Mouse (Mus musculus) liver, postnatal 0 days (tissue): ENCODE measurements around the gene Mthfd1l. TPM values are rescaled to one million over a fixed set of nuclear protein-coding genes. Genes with fewer than 3 reads are reported as not detected.
"Not testable (repeated sequence)": the region's sequence is repeated elsewhere in the genome, so short reads cannot be mapped to it uniquely, and the experiment has no call there.

Source experiments
- ATAC-seq: fragments of 200-750 bp; cut with Nextera tagmentation; 2 replicates; pipeline ENCODE4 v1.8.0; 2017; ENCODE audit warnings: mild to moderate bottlenecking, moderate library complexity
- DNase-seq: peaks from one replicate; pipeline ENCODE4 v3.0.0-alpha.2; 2016
- H3K27ac ChIP-seq: fragments of 300-500 bp; sonication (generic); 2 replicates; pipeline ENCODE4 v1.5.1; 2014; ENCODE audit warnings: antibody characterized with exemption, moderate library complexity, mild to moderate bottlenecking, low read depth
- H3K27me3 ChIP-seq: fragments of 300-500 bp; sonication (generic); 2 replicates; pipeline ENCODE4 v1.6.1; 2014; ENCODE audit warnings: low read length, control low read depth, mixed read lengths; ENCODE audit not compliant: insufficient read depth
- H3K36me3 ChIP-seq: fragments of 300-500 bp; sonication (generic); replicated peaks from 2 replicates; pipeline ENCODE4 v1.6.1; 2014; ENCODE audit warnings: mild to moderate bottlenecking, control low read depth, low read length, moderate library complexity, mixed read lengths; ENCODE audit not compliant: insufficient read depth
- H3K4me1 ChIP-seq: fragments of 300-500 bp; sonication (generic); 2 replicates; pipeline ENCODE4 v1.6.1; 2014; ENCODE audit warnings: antibody characterized with exemption, mild to moderate bottlenecking, control low read depth; ENCODE audit not compliant: insufficient read depth
- H3K4me2 ChIP-seq: fragments of 300-500 bp; sonication (generic); 2 replicates; pipeline ENCODE4 v1.6.1; 2014; ENCODE audit warnings: low read depth, mild to moderate bottlenecking, low read length, moderate library complexity, mixed read lengths
- H3K4me3 ChIP-seq: fragments of 300-500 bp; sonication (generic); 2 replicates; pipeline ENCODE4 v1.5.1; 2014; ENCODE audit warnings: low read depth, low read length
- H3K9ac ChIP-seq: fragments of 300-500 bp; sonication (generic); replicated peaks from 2 replicates; pipeline ENCODE4 v1.6.1; 2014; ENCODE audit warnings: mild to moderate bottlenecking, moderate library complexity
- H3K9me3 ChIP-seq: fragments of 300-500 bp; sonication (generic); 2 replicates; pipeline ENCODE4 v1.6.1; 2016; ENCODE audit warnings: mild to moderate bottlenecking, control low read depth, low read length, mixed read lengths
- CTCF ChIP-seq: sonication (generic); IDR thresholded peaks from 2 replicates; pipeline ENCODE4 v1.5.1; 2016; ENCODE audit warnings: antibody characterized with exemption, low read depth
- EP300 ChIP-seq: IDR thresholded peaks from 2 replicates; pipeline ENCODE4 v1.6.1; 2016; ENCODE audit warnings: antibody characterized with exemption, low read depth, mild to moderate bottlenecking
- WGBS: fragments of 180-500 bp; shearing (Covaris S2); extraction: QIAGEN DNeasy Blood & Tissue Kit; methylation state at CpG from one replicate; pipeline ENCODE4 v1.1.7; 2014; ENCODE audit not compliant: insufficient replicate concordance; 5-methylcytosine and 5-hydroxymethylcytosine counted together
- polyA plus RNA-seq: library from polyadenylated mRNA; unstranded; fragments of >200 nt; fragmentation: Nextera tagmentation; extraction: Ambion mirVana; gene quantifications from 2 replicates; pipeline ENCODE4 v1.2.1, GENCODE M21; 2015

The Mthfd1l gene
- polyA plus RNA-seq, 1 experiment from 2014 or later, result 8.4 TPM

DNA sequence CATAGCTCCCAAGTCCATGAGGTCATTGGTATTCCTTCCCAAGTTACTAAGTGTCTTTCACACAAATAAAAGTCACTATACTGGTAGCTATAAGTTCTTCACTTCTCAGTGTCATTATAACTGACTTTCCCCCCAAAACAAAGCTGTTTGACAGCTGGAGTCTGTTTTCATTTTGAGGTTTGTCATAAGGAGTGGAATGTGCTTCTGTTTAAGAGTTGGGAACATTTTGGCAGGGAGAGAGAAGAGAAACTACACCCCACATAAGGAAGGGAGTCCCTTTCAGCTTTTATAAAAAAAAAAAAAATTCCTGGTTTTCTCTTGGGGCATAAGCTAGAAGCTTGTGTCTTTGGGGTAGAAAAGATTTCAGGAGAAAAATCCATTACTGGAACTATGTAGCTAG is 143.7 kb downstream of the Mthfd1l start:
- H3K9me3 ChIP-seq, result no peaks in the 10 kb centered on the region
- H3K4me3 ChIP-seq, result no peak overlapping the region
- DNase-seq (no peak), ATAC-seq (no peak)
- no peaks in the 10 kb centered on the region; the same call in none of the 2 replicates for H3K36me3 ChIP-seq
- H3K27me3 ChIP-seq, result no peaks in the 10 kb centered on the region
- H3K4me2 ChIP-seq, result no peak overlapping the region
- no peak overlapping the region for H3K9ac ChIP-seq
- TF ChIP-seq CTCF (no peak), EP300 (no peak)
- H3K27ac ChIP-seq, result no peak overlapping the region
- H3K4me1 ChIP-seq, result peaks cover 13% of the 10 kb centered on the region

DNA sequence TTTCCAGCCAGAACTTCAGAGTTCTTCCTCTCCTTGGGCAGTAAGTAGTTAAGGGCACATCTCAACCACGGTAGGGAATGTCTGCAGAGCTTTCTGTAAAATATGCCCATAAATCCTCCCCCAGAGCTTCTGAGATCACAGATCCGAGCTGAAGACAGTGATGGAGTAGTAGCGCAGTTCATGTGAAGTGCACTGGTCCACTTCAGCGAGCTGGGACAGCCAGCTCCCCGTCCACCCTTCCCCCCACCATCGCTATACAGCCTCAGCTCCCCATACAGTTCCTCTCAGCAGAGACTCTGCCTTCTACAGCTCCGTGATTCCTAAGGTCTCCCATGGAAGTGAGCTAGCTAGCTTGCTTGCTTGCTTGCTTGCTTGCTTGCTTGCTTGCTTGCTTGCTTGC is 144.2 kb downstream of the Mthfd1l start:
- 60% methylated on average over 7 of the region's 7 CpGs for WGBS
- H3K4me2 ChIP-seq, result no peak overlapping the region
- H3K27me3 ChIP-seq, result no peaks in the 10 kb centered on the region
- no peak overlapping the region for H3K9ac ChIP-seq
- no peaks in the 10 kb centered on the region; the same call in none of the 2 replicates for H3K36me3 ChIP-seq
- H3K4me3 ChIP-seq, result no peak overlapping the region
- H3K9me3 ChIP-seq, result no peaks in the 10 kb centered on the region
- TF ChIP-seq CTCF (no peak), EP300 (no peak)
- DNase-seq (no peak), ATAC-seq (no peak)
- 0 out of 2 replicates have a peak overlapping the region, but pooled peaks have one; percentile 16 for H3K27ac ChIP-seq
- H3K4me1 ChIP-seq, result peaks cover 10% of the 10 kb centered on the region

DNA sequence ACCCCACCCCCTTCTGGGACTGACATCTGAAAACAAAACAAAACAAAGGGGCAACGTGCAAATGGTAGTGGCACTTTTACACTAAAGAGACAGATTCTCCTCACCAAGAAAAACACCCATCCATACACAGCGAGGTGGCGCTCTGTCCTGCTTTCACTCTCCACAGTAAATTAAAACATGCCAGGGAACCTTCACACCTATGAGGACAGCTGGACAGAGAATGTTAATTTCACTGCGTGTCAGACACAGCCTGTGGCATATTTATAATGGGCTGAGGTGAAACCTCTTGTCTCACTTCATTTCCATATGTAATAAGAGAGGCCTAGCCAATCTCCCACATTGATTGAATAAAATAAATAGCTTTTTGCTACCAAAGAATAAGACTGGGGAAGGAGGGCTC is 146.4 kb downstream of the Mthfd1l start:
- Histone ChIP-seq H3K9ac (no peak overlapping the region), H3K36me3 (no peaks in the 10 kb centered on the region; the same call in 1 of the 2 replicates), H3K9me3 (no peaks in the 10 kb centered on the region), H3K4me1 (peaks cover 13% of the 10 kb centered on the region), H3K4me3 (no peak overlapping the region), H3K27me3 (no peaks in the 10 kb centered on the region), H3K4me2 (no peak overlapping the region), H3K27ac (no peak overlapping the region)
- ATAC-seq (no peak), DNase-seq (no peak)
- TF ChIP-seq CTCF, result no peak
- no peak for TF ChIP-seq EP300
- WGBS, result 84% methylated on average over 4 of the region's 4 CpGs

DNA sequence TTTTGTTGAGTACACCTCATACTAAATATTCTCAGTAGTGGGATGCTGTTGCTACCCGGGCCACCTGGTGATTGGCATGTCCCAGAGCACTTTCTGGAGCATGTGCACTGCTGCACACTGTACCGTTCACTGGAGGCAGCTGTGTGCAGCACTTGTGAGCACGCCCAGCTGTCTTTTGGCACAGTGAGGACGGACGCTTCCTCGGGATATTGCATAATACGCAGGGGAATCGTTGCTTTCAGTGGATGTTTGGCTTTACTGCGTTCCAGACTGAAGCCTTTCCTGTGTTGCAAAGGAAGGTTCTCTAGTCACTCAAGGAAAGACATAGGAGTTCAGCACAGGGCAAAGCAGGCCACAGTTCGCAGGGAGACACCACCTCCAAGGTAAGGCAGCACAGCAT is 147.8 kb downstream of the Mthfd1l start:
- H3K36me3 ChIP-seq, result no peaks in the 10 kb centered on the region; the same call in 1 of the 2 replicates
- peak; percentile 71 for ATAC-seq
- no peaks in the 10 kb centered on the region for H3K9me3 ChIP-seq
- TF ChIP-seq CTCF (no peak), EP300 (no peak)
- H3K4me2 ChIP-seq, result no peak overlapping the region
- peak overlapping the region; percentile 51 for H3K27ac ChIP-seq
- no peaks in the 10 kb centered on the region for H3K27me3 ChIP-seq
- 42% methylated on average over 10 of the region's 10 CpGs for WGBS
- DNase-seq, result peak; percentile 55
- H3K4me3 ChIP-seq, result no peak overlapping the region
- no peak overlapping the region for H3K9ac ChIP-seq
- H3K4me1 ChIP-seq, result peaks cover 13% of the 10 kb centered on the region

DNA sequence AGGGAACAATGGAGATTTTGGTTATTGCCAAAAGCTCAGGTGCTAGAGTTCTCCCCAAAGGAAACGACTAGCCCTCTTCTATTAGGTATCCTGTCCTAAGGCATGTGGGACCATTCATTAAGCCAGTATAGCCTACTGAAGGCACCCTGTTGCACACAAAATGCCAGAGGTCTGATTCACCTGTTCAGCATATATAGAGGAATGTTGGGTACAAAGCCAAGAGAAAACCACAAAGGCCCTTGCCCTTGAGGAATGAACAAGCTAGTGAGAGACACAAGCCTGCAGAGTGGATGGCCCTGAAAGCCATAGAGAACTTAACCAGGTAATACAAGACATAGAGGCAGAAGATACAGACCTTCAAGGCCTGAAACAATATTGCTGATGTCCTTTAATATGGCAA is 148.3 kb downstream of the Mthfd1l start:
- 80% methylated on average over 1 of the region's 1 CpGs for WGBS
- H3K9ac ChIP-seq, result no peak overlapping the region
- peaks cover 13% of the 10 kb centered on the region for H3K4me1 ChIP-seq
- H3K4me2 ChIP-seq, result no peak overlapping the region
- TF ChIP-seq EP300, result no peak
- no peak for TF ChIP-seq CTCF
- H3K27me3 ChIP-seq, result no peaks in the 10 kb centered on the region
- no peaks in the 10 kb centered on the region; the same call in 1 of the 2 replicates for H3K36me3 ChIP-seq
- peak overlapping the region; percentile 51 for H3K27ac ChIP-seq
- no peaks in the 10 kb centered on the region for H3K9me3 ChIP-seq
- ATAC-seq (no peak), DNase-seq (no peak)
- no peak overlapping the region for H3K4me3 ChIP-seq

DNA sequence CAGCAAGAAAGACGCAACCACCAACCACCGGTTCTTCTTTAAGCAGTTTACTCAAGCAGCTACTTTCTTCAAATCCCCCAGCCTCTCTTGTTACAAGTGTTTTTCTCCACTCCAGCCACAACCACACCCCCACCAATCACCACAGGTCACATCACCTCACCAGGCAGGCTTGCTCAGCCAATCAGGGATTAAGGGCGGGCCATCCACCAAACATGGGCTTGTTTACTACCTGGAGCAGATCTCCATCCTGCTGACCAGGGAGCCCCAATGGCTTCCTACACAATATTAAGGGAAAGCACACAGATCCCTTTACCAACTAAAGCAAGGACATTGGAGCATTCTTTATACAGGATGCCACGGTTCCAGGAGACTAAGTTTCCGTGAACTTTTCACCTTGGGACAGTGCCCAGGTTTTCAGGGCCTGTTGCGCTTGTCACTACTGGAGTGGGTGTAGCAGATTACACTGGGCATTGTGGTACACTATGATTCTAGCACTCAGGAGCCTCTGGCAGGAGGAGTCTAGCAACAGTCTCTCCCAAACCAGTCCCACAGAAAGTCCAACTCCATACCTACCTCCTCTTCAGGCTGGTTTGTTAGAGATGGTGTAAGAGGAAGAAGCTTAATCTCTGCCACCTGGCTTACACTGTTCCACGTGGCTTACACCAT is 150.5 kb downstream of the Mthfd1l start:
- H3K9ac ChIP-seq, H3K4me2 ChIP-seq, H3K9me3 ChIP-seq, H3K4me3 ChIP-seq, DNase-seq, H3K27me3 ChIP-seq, H3K36me3 ChIP-seq: not testable (repeated sequence)
- H3K4me1 ChIP-seq, result peaks cover 17% of the 10 kb centered on the region
- peak overlapping the region; percentile 44; the same call in 1 of the 2 replicates for H3K27ac ChIP-seq
- ATAC-seq, result peak; percentile 62
- 71% methylated on average over 7 of the region's 7 CpGs for WGBS
